Mouse (Mus musculus): ENCODE measurements around the gene Hoxc4.

- TF ChIP-seq CTCF (IDR thresholded peaks at IDR 0.05; ENCODE audit: borderline replicate concordance, insufficient read depth, low read depth, low read length): no peak
- no peak for TF ChIP-seq POLR2A (IDR thresholded peaks at IDR 0.05; ENCODE audit: borderline replicate concordance, insufficient read depth, low read length)
Measured at GRCm38 (mm10) chr15:102972753-102973152, 46.0 kb upstream of the Hoxc4 start.

All from cerebellum, adult 2 months (tissue).